Mouse (Mus musculus): ENCODE results near the gene Erbb4. TPM values are rescaled to one million over a fixed set of nuclear protein-coding genes. Genes with fewer than 3 reads are reported as not detected.

Erbb4 gene
- polyA plus RNA-seq, 1 experiment, result 0.04 TPM

- DNase-seq (ENCODE audit: low spot score), result no peak
Measured at GRCm38 (mm10) chr1:69027816-69028215, 80.0 kb downstream of the Erbb4 start.

GRCm38 (mm10) chr1:69024858-69025257 is 83.0 kb downstream of the Erbb4 start:
- no peak for DNase-seq (ENCODE audit: low spot score)

GRCm38 (mm10) chr1:69023157-69023925 is 84.5 kb downstream of the Erbb4 start:
- DNase-seq (ENCODE audit: low spot score), result no peak

- no peak for DNase-seq (ENCODE audit: low spot score)
Measured at GRCm38 (mm10) chr1:69009800-69010505, 97.9 kb downstream of the Erbb4 start.

- no peak for DNase-seq (ENCODE audit: low spot score)
Measured at GRCm38 (mm10) chr1:69001371-69001770, 106.5 kb downstream of the Erbb4 start.

GRCm38 (mm10) chr1:68979251-68979650 is 128.6 kb downstream of the Erbb4 start:
- no peak for DNase-seq (ENCODE audit: low spot score)

GRCm38 (mm10) chr1:68978571-68978970 is 129.3 kb downstream of the Erbb4 start:
- DNase-seq (ENCODE audit: low spot score), result no peak

GRCm38 (mm10) chr1:68973355-68974127 is 134.3 kb downstream of the Erbb4 start:
- DNase-seq (ENCODE audit: low spot score), result no peak

- DNase-seq (ENCODE audit: low spot score), result no peak
Measured at GRCm38 (mm10) chr1:68964127-68964526, 143.7 kb downstream of the Erbb4 start.

- DNase-seq (ENCODE audit: low spot score), result no peak
Measured at GRCm38 (mm10) chr1:68961365-68962116, 146.3 kb downstream of the Erbb4 start.

GRCm38 (mm10) chr1:68956766-68957533 is 150.9 kb downstream of the Erbb4 start:
- DNase-seq (ENCODE audit: low spot score), result no peak

GRCm38 (mm10) chr1:68955482-68955881 is 152.4 kb downstream of the Erbb4 start:
- no peak for DNase-seq (ENCODE audit: low spot score)

- no peak for DNase-seq (ENCODE audit: low spot score)
Measured at GRCm38 (mm10) chr1:68943141-68943540, 164.7 kb downstream of the Erbb4 start.

GRCm38 (mm10) chr1:68934804-68935203 is 173.1 kb downstream of the Erbb4 start:
- DNase-seq (ENCODE audit: low spot score), result no peak

- DNase-seq (ENCODE audit: low spot score), result no peak
Measured at GRCm38 (mm10) chr1:68933330-68934065, 174.4 kb downstream of the Erbb4 start.

GRCm38 (mm10) chr1:68917828-68918227 is 190.0 kb downstream of the Erbb4 start:
- DNase-seq (ENCODE audit: low spot score), result no peak

- no peak for DNase-seq (ENCODE audit: low spot score)
Measured at GRCm38 (mm10) chr1:68892041-68892440, 215.8 kb downstream of the Erbb4 start.

GRCm38 (mm10) chr1:68886823-68887222 is 221.0 kb downstream of the Erbb4 start:
- DNase-seq (ENCODE audit: low spot score), result no peak

GRCm38 (mm10) chr1:68874954-68875353 is 232.9 kb downstream of the Erbb4 start:
- no peak for DNase-seq (ENCODE audit: low spot score)

GRCm38 (mm10) chr1:68873635-68874020 is 234.2 kb downstream of the Erbb4 start:
- DNase-seq (ENCODE audit: low spot score), result no peak
